Mouse (Mus musculus): Measurements from ENCODE around the gene Cit.
A peak's percentile ranks its signal among the peaks of the same experiment; 100 is the strongest.
"Not testable (repeated sequence)": the region's sequence is repeated elsewhere in the genome, so short reads cannot be mapped to it uniquely, and the experiment has no call there.

The Cit gene

DNA sequence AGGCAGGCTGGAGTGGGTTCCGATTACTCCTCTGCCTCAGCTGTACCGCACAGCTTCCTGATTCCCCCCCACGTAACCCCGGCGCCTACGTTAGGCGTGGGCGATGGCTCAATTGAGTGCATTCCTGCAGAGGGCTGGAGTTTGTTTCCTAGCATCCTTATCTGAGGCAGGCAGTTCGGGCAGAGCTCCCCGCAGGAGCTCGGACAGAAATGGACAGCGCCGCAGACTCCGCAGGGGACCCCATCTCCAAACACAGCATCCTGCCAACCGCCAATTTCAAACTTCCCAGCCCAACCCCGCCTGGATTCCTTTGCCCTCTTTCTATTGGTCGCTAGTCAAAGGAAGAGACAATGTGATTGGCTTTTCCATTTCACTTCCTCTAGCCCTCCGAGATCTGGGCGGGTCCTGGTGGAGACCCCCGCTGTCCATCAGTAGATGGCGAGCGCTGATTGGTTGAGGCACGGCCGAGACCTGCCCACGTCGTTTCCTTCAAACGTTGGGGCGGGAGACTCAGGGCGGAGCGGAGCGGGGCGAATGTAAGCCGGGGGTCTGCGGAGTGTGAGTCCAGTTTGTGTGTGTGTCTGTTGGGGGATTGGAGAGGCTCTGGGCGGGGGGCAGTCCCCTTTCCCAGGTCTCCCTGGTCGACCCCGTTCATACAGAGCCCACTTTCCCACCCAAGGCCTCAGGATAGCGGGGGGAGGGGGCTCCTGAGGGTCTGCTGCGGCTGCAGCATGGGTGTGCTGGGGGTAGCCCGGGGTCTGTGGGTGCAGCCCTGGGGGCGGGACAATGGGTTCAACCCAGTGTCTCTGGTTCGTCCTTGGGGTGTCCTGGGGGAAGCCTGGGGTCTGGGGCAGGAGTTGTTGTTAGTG lies at the start of gene Cit:
Gene Cit, plus strand, starts transcription at position 513 of the 869 bp plus-strand sequence.
- DNase-seq (ENCODE audit: extremely low spot score, low spot score), result peak; percentile 91

DNA sequence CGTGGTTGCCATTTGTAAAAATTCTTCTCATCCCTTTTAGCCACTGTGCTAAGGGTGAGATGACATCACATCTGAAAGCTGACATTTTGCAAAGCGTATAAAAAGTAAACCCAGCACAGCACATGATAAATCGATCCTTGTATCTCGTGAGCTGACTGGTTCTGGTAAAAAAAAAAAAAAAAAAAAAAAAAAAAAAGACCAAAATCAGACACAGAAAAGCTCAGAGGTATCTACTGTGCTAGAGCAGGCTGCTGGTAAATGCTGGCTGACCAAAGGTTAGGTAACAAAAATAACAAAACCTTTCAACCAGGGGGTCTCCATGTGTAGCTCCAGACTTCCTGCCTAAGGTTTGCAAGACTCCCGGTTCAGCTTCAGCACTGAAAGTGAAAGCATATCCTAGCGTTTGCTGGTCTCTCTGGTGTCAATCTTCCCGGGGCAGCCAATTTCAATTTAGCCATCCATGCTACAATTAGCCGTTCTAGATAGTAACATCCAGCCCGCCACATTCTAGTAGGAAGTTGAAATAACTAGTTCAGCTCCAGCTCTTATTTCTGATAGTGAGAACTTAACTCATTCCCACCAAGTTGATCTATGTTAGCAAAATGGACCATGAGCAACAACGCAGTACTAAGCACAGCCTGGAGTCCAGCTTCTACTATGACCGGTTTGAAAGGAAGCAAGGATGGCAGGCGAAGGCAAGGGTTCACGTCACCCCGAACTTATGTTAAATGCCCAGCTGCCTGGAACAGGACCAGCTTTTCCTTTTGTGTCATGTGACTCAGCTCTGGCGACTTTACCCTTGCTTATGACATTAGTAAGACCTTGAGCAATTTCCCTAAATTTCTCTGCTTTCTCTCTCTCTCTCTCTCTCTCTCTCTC lies 45.8 kb upstream of the Cit start:
- DNase-seq (ENCODE audit: extremely low spot score, low spot score), result no peak

DNA sequence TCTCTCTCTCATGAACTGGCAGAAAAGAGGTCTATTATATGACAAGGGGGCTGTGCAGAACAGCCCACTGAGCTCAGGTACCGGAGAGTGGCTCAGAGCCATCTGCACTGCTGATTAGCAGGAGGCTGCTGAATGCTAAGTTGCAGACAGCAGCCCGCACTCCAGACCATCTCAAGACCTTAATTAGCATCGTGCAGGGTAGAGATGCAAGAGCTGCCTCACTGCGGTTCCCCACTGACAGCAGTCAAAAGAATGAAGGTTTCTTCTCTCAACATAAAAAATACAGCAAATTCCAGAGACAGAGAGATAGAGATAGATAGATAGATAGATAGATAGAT lies 45.2 kb upstream of the Cit start:
- no peak for DNase-seq (ENCODE audit: extremely low spot score, low spot score)

DNA sequence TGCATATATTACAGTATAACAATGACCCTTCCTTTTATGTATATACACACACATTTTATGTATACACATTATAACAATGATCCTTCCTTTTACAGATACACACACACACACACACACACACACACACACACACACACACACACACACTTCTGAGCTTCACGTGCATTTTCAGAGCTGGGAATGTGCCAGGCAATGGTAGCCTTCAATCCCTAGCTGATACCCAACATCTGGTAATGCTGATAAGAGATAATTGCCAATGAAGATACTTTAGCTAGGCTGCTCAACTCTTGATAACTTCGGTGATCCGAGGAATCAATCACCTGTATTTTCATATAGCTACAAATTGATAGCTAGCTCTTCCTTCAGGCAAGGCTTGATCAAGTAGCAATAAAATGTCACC lies 32.8 kb upstream of the Cit start:
- no peak for DNase-seq (ENCODE audit: extremely low spot score, low spot score)

DNA sequence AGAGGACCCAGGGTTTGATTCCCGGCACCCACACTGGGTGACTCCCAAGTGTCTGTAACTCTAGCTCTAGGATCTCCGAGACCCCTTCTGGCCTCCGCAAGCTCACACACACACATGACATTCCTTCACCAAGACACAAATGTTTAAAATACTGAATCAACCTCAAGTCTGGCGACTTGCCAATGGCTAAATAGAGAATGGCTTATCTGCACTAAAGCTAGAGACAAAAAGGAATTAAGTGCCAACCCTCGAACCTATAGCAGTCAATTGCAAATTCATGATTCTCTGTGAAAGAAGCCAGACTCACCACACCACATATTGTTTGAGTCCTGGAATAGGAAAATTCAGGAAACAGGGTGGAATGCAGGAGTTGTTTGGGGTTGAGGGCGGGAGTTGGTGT lies 28.1 kb upstream of the Cit start:
- DNase-seq (ENCODE audit: extremely low spot score, low spot score), result no peak

DNA sequence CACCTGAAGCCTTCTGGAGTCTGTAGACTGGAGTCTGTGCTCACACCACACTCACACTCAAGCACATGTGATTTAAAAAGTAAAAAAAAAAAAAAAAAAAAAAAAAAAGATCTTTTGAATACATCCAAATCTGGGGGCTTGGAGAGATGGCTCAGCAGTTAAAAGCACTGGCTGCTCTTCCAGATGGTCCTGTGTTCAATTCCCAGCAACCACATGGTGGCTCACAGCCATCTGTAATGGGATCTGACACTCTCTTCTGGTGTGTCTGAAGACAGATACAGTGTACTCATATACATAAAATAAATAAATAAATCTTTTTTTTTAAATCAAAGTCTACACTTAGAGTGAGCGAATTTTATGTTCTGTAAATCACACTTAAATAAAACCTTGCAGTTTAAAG lies 27.4 kb upstream of the Cit start:
- DNase-seq (ENCODE audit: extremely low spot score, low spot score), result not testable (repeated sequence)

DNA sequence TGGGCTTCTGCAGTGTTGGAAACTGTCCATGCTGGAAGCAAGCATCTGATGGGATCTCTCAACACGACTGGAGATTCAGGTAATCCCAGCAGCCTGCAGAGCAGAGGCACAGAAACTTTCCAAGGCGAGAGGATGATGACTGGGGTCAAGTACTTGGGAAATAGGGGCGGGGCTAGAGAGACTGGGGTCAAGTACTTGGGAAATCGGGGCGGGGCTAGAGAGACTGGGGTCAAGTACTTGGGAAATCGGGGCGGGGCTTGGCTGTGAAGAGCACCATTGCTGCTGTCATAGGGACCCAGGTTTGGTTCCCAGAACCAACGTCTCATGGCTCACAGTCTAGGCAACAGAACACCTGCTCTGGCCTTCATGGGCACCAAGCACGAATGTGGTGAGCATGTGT lies 25.1 kb upstream of the Cit start:
- DNase-seq (ENCODE audit: extremely low spot score, low spot score), result no peak

DNA sequence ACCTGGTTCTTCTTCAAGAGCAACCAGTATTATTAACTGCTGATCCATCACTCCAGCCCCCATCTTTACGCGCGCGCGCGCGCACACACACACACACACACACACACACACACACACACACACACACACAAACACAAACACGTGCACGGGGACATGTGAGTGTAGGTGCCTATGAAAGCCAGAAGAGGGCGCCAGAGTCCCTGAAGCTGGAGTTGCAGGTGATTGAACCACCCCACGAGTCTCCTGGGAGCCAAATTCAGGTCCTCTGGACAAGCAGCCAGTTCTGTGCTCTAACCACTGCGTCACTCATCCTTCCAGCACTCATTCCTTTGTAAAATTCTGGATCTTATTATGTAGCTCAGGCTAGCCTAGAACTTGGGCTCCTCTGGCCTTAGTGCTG lies 23.9 kb upstream of the Cit start:
- no peak for DNase-seq (ENCODE audit: extremely low spot score, low spot score)

DNA sequence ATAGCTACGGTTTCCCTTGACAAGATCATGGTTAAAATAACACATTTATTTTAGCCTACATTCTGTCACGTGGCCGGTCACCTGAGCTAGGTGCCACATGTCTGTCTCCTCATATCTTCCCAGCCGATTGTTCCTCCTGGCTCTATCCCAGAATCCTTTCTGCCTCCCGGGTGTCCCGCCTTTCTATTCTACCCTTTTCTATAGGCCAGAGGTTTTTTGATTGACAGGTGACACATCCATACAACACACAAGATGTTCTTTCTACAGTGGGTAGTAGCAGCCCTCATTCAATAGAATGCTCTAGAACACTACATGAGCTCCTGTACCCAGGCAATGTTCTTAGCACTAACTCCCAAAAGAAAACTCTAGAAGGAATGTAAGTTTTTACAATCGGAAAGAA lies 23.2 kb upstream of the Cit start:
- DNase-seq (ENCODE audit: extremely low spot score, low spot score), result no peak

DNA sequence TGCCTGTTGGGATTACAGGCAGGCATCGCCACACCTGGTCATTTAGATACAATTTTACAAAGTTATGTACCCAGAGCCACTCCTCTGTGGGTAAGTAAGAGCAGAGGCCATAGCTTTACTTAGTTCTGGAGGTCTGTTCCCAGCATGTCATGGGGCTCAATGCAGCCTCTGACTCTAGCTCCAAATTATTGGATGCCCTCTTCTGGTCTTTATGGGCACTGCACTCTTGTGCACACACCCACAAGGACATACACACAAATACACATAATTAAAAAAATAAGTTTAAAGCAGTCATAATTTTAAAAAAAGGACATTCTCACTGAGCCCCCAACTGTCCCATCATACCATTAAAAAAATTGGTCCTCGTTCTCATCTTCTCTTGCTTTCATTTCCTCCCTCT lies 12.3 kb upstream of the Cit start:
- no peak for DNase-seq (ENCODE audit: extremely low spot score, low spot score)

DNA sequence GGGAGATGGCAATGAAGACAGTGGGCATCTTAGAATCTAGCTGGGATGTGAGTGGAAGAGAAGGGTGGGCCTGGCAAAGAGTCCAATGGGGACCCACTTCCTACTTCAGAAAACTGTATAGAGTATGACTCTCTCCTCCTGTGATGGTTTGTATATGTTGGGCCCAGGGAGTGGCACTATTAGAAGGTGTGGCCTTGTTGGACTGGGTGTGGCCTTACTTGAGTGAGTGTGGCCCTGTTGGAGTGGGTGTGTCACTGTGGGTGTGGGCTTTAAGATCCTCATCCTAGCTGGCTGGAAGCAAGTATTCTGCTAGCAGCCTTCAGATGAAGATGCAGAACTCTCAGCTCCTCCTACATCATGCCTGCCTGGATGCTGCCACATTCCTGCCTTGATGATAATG lies 11.3 kb upstream of the Cit start:
- DNase-seq (ENCODE audit: extremely low spot score, low spot score), result not testable (repeated sequence)

DNA sequence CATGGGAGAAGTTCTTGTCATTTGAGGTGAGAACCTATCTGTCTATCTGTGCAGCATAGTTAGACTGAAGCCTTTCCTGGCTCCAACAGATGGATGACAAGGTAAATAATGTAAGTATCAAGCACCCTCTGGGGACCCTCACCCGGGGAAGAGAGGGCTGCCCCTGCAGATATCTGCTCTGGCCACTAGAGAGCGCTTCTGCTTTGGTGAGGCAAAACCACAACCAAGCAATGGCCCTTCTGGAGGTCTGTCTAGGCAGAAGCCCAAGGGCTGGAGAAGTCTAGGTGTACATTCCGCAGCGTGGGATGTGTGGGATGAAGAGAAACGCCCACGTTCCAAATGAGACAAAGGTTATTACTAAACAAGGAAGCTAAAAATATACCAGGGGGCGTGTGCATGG lies 9.8 kb upstream of the Cit start:
- DNase-seq (ENCODE audit: extremely low spot score, low spot score), result no peak

DNA sequence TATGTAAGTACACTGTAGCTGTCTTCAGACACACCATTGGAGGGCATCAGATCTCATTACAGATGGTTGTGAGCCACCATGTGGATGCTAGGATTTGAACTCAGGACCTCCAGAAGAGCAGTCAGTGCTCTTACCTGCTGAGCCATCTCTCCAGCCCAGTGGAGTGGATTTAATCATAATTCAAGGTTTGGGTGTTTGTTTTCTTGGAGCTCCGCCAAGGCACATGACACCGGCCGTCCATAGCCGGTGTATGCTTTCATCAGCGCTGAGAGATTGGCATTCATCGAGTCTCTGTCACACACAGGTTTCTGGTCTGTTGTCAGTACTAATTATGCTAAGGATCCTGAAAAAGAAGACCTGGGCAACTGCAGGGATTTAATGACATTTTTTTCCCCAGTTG lies 7.0 kb upstream of the Cit start:
- no peak for DNase-seq (ENCODE audit: extremely low spot score, low spot score)

DNA sequence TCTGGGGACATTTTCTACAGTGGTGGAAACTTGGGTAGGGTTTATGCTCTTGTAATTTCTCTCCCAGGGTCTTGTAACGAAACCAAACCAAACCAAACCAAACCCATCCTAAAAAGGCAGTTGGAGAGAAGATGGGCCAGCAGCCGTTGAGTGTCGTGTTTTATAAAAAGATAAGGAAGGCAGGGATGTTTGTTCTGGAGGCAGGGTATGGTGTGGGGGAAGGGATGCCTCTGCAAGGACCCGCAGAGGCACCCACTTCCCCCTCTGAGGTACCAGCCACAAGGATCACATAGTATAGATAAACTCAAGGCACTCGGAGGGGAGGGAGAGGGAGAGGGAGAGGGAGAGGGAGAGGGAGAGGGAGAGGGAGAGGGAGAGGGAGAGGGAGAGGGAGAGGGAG lies 4.6 kb upstream of the Cit start:
- DNase-seq (ENCODE audit: extremely low spot score, low spot score), result no peak

DNA sequence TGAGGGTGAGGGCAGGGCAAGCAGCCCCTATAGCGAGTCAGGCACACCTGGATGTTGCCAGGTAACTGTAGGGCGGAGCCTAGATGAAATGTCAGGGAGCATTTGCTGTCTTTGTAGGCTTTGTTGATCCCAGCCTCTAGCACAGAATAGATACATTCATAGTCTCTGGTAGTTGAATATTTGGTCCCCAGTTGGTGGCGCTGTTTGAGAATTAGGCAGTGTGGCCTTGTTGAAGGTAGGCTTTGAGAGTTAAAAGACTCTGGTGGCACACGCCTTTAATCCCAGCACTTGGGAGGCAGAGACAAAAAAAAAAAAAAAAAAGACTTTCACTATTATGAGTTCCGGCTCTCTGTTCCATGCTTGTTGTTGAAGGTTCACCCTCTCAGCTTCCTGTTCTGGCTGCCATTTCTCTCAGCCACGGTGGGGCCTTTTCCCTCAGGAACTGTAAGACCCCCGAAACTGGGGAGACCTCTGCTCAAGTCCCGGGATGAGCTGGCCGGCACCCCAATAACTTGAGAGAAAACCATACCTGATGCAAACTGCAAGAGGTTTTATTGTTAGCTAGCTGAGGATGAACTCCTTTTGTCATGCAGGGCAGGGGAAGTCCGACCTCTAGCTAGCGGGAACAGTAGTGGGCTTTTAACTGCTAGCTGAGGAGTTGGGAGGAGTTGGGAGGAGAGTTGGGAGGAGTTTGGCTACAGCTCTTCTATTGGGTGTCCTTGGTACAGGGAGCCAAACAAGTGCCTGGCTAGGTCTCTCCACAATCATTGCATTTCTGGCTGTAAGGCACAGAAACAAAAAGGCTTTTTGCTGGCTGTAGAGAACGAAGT lies 3.9 kb upstream of the Cit start:
- no peak for DNase-seq (ENCODE audit: extremely low spot score, low spot score)

DNA sequence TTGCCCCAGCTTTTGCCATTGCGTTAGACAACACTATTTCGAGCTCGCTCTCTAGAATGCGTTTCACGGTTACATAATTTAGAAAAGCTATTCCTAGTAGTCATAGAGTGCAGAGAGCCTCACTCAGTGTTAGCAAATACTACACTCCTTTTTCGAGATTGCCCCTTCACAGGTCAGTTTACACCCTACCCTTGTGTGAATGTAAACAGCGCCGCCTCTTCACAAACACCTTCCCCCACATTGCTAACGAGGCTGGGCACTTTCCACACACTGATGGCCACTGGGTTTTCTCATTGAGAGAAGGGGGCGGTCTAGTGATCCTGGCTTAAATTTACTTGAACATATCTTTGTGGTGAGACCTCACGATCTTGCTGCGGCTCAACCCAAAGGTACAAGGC lies 711 bp upstream of the Cit start:
- DNase-seq (ENCODE audit: extremely low spot score, low spot score), result no peak

DNA sequence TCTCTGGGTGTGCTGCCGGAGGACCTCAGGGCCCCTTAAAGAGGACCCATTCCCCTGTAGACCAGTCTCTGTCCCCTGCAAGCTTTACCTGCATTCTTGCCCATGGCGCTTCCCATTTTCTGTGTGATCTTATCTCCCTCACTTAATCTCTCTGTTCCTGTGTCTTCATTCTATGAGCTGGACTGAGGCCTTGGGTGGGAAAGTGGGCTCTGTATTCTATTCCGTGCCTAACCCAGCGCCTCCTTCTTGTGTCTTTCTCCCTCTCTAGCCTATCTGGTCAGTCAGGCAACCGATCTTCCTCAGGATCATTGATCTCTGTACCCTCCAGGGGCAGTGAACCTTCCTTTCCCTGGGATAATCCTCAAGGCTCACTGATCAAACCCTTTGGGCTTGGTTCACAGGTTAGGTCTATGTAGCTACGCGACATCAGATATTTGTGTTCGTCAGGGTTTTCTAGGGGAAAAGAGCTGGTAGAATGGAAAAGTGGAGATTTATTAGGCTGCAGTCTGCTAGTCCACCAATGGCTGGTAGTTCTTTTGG lies 627 bp downstream of the Cit start:
- no peak for DNase-seq (ENCODE audit: extremely low spot score, low spot score)

DNA sequence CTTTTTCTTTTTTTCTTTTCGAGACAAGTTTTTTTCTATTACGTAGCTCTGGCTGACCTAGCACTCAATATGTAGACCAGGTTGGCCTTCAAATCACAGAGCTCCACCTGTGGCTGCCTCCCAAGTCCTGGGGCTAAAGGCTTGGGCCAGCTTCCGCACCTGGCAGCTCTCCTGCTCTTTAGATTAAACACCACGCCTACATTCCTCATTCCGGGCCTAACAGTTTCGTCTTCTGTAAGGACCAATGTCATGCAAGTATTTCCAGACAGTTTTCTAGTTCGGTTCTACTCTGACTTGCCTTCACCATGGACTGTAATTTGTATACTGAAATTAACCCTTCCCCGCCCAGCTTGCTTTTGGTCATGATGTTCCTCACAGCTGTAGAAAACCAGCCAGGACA lies 2.1 kb downstream of the Cit start:
- DNase-seq (ENCODE audit: extremely low spot score, low spot score), result no peak

DNA sequence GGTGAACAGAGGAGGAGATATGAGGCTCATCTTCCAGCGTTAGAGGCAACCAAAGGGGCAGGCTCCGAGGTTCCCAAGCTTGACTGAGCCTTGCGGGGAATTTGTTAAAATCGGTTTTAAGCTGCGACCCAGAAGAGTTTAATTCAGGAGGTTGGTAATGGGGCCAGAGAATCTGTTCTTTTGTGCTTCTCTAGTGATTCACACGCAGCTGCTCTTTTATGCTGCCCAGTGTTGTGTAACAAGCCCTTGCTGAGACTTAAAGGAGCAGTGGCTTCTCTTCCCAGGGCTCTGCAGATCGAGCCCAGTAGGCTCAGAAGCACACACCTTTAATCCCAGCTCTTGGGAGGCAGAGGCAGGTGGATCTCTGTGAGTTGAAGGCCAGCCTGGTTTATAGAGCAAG lies 3.4 kb downstream of the Cit start:
- DNase-seq (ENCODE audit: extremely low spot score, low spot score), result no peak

DNA sequence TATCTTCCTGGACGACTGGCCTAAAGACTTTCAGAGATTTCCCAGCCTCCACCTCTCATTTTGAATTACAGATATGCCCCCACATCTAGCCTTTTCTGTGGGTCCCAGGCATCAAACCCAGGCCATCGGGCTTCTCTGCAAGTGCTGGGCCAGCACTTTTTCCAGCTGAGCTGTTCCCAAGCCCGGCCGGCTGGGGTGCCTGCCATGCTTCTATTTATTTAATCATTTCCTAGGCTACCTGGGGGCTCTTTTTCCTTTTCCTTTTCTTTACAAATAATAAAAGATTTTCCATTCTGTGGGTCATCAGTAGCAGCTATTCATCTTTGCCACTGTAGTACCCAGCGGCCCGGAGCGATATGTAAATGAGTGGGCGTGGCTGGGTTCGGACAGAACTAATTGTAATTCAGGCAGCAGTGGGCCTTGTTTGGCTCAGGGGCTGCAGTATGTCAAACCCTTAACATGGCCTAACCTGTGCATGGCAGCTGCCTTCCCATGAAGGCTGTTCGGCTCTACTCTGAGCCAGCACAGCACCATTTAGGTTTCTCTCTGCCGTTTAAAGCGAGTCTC lies 4.3 kb downstream of the Cit start:
- no peak for DNase-seq (ENCODE audit: extremely low spot score, low spot score)

Measured in neural tube, embryonic 10.5 days (tissue).